Mouse (Mus musculus) thymus, adult 2 months (tissue): ENCODE results near the gene Vmn2r100.

Source experiments
- CTCF ChIP-seq: fragments of 200-500 bp; IDR thresholded peaks from 2 replicates; pipeline ENCODE4 v1.5.1; 2012; ENCODE audit warnings: mild to moderate bottlenecking, control low read depth, low read length, moderate library complexity, borderline replicate concordance; ENCODE audit not compliant: control insufficient read depth, poor library complexity, insufficient read depth; ENCODE audit errors: extremely low read depth
- POLR2A ChIP-seq: fragments of 200-500 bp; IDR thresholded peaks from 2 replicates; pipeline ENCODE4 v1.6.1; 2012; ENCODE audit warnings: mild to moderate bottlenecking, low read length, control low read depth, moderate library complexity; ENCODE audit not compliant: control insufficient read depth, poor library complexity, insufficient read depth; ENCODE audit errors: extremely low read depth

- no peak for TF ChIP-seq CTCF
- TF ChIP-seq POLR2A: no peak
These were observed at the start of gene Vmn2r100 for GRCm38 (mm10) chr17:19504432-19504831.
